Mouse (Mus musculus) CH12.LX (cell line): Measurements from ENCODE around the gene Hopx. TPM values are rescaled to one million over a fixed set of nuclear protein-coding genes. Genes with fewer than 3 reads are reported as not detected.

Experiments used
- DNase-seq: peaks from one replicate; pipeline ENCODE4 v3.0.0-alpha.2; 2013; ENCODE audit errors: extremely low read depth
- H3K27ac ChIP-seq: 2 replicates; pipeline ENCODE4 v1.5.1; 2012; ENCODE audit warnings: low read depth, mild to moderate bottlenecking, control low read depth, moderate library complexity; ENCODE audit not compliant: insufficient read depth
- H3K27me3 ChIP-seq: replicated peaks from 2 replicates; pipeline ENCODE3; 2012; ENCODE audit warnings: inconsistent platforms
- H3K36me3 ChIP-seq, 2 experiments: replicated peaks in 1 of 2; 2 replicates each; pipeline versions ENCODE3 to v1.6.1; 2012; ENCODE audit warnings: inconsistent platforms in 1 of 2, low read length in 1 of 2, mild to moderate bottlenecking in 1 of 2, mixed read lengths in 1 of 2, moderate library complexity in 1 of 2; ENCODE audit not compliant: control insufficient read depth in 1 of 2, insufficient read depth in 1 of 2
- H3K4me1 ChIP-seq, 2 experiments: 2 replicates each; pipeline ENCODE4 v1.6.1; 2012; ENCODE audit warnings: inconsistent platforms in 1 of 2, moderate library complexity in 1 of 2; ENCODE audit not compliant: insufficient read depth in 2 of 2, control insufficient read depth in 1 of 2
- H3K4me2 ChIP-seq: 2 replicates; pipeline ENCODE4 v1.6.1; 2012; ENCODE audit warnings: low read depth, mild to moderate bottlenecking, control low read depth; ENCODE audit not compliant: poor library complexity, insufficient read depth, severe bottlenecking
- H3K4me3 ChIP-seq, 3 experiments: fragments of 150-350 bp in 1 of 3; sonication (generic) in 1 of 3; replicated peaks in 1 of 3; 2 replicates each; pipeline versions ENCODE3 to v1.5.1; 2011 to 2012; ENCODE audit warnings: low read depth in 2 of 3, low read length in 2 of 3, mild to moderate bottlenecking in 2 of 3, moderate library complexity in 2 of 3, control low read depth in 1 of 3, improper control_type of control experiment in 1 of 3, inconsistent platforms in 1 of 3, mixed read lengths in 1 of 3; ENCODE audit not compliant: poor library complexity in 1 of 3
- H3K79me2 ChIP-seq: replicated peaks from 2 replicates; pipeline ENCODE4 v1.6.1; 2012; ENCODE audit warnings: mild to moderate bottlenecking, moderate library complexity; ENCODE audit not compliant: control insufficient read depth, poor library complexity, insufficient read depth, severe bottlenecking; ENCODE audit errors: extremely low read depth
- H3K9ac ChIP-seq: 2 replicates; pipeline ENCODE4 v1.6.1; 2012; ENCODE audit warnings: low read depth, mild to moderate bottlenecking, control low read depth, moderate library complexity; ENCODE audit not compliant: insufficient read depth
- H3K9me3 ChIP-seq: replicated peaks from 2 replicates; pipeline ENCODE3; 2012; ENCODE audit warnings: low read length, inconsistent platforms, mixed read lengths
- BHLHE40 ChIP-seq: IDR thresholded peaks from 2 replicates; pipeline ENCODE4 v1.6.1; 2011; ENCODE audit warnings: mild to moderate bottlenecking, low read depth, low read length, improper control_type of control experiment
- CHD1 ChIP-seq: IDR thresholded peaks from 2 replicates; pipeline ENCODE4 v1.6.1; 2012; ENCODE audit warnings: low read depth, low read length, improper control_type of control experiment, inconsistent platforms
- CHD2 ChIP-seq: IDR thresholded peaks from 2 replicates; pipeline ENCODE4 v1.6.1; 2011; ENCODE audit warnings: low read length, improper control_type of control experiment
- CTCF ChIP-seq, 2 experiments: IDR thresholded peaks in 1 of 2; conservative IDR thresholded peaks in 1 of 2; 2 replicates each; pipeline ENCODE4 v1.5.1; 2011 to 2012; ENCODE audit warnings: low read depth in 2 of 2, low read length in 2 of 2, improper control_type of control experiment in 1 of 2, inconsistent platforms in 1 of 2, mild to moderate bottlenecking in 1 of 2, moderate library complexity in 1 of 2
- ELF1 ChIP-seq: IDR thresholded peaks from 2 replicates; pipeline ENCODE4 v1.6.1; 2014; ENCODE audit warnings: low read depth, mild to moderate bottlenecking, inconsistent platforms, low read length, improper control_type of control experiment
- HCFC1 ChIP-seq: IDR thresholded peaks from 2 replicates; pipeline ENCODE4 v1.6.1; 2012; ENCODE audit warnings: low read depth, mild to moderate bottlenecking, inconsistent platforms, low read length, improper control_type of control experiment
- JUN ChIP-seq: IDR thresholded peaks from 2 replicates; pipeline ENCODE4 v1.6.1; 2011; ENCODE audit warnings: low read depth, mild to moderate bottlenecking, low read length, improper control_type of control experiment, moderate library complexity; ENCODE audit not compliant: insufficient read depth
- JUND ChIP-seq: conservative IDR thresholded peaks from 2 replicates; pipeline ENCODE4 v1.6.1; 2011; ENCODE audit warnings: low read depth, low read length, improper control_type of control experiment
- MAZ ChIP-seq: IDR thresholded peaks from 2 replicates; pipeline ENCODE4 v1.6.1; 2012; ENCODE audit warnings: low read depth, mild to moderate bottlenecking, inconsistent platforms, low read length, improper control_type of control experiment, moderate library complexity
- MYC ChIP-seq: IDR thresholded peaks from 2 replicates; pipeline ENCODE4 v1.6.1; 2011; ENCODE audit warnings: low read depth, mild to moderate bottlenecking, improper control_type of control experiment, low read length
- NELFE ChIP-seq: IDR thresholded peaks from 2 replicates; pipeline ENCODE4 v1.6.1; 2011; ENCODE audit warnings: low read depth, low read length, improper control_type of control experiment
- PAX5 ChIP-seq: IDR thresholded peaks from 2 replicates; pipeline ENCODE4 v1.6.1; 2012; ENCODE audit warnings: low read length, inconsistent platforms, mixed read lengths
- RCOR1 ChIP-seq: conservative IDR thresholded peaks from 2 replicates; pipeline ENCODE4 v1.6.1; 2012; ENCODE audit warnings: low read depth, mild to moderate bottlenecking, inconsistent platforms, low read length, improper control_type of control experiment
- SIN3A ChIP-seq: IDR thresholded peaks from 2 replicates; pipeline ENCODE4 v1.6.1; 2012; ENCODE audit warnings: low read length, improper control_type of control experiment, inconsistent platforms
- SMC3 ChIP-seq: IDR thresholded peaks from 2 replicates; pipeline ENCODE4 v1.6.1; 2011; ENCODE audit warnings: low read depth, low read length, improper control_type of control experiment
- USF2 ChIP-seq: conservative IDR thresholded peaks from 2 replicates; pipeline ENCODE4 v1.6.1; 2011; ENCODE audit warnings: low read depth, low read length, improper control_type of control experiment
- ZKSCAN1 ChIP-seq: IDR thresholded peaks from 2 replicates; pipeline ENCODE4 v1.6.1; 2012; ENCODE audit warnings: low read depth, inconsistent platforms, low read length, improper control_type of control experiment, borderline replicate concordance
- ZMIZ1 ChIP-seq: IDR thresholded peaks from 2 replicates; pipeline ENCODE4 v1.6.1; 2012; ENCODE audit warnings: low read depth, mild to moderate bottlenecking, inconsistent platforms, low read length, improper control_type of control experiment
- dilution Hi-C: fragments of 300-500 bp; cut with MboI; formaldehyde crosslinking; loops from 2 replicates; pipeline ENCODE4 v1.14.3; 2020; ENCODE audit warnings: low sequenced_read_pairs; ENCODE audit not compliant: extremely low pct_unique_long_range_greater_than_20kb, extremely low pct_ligation_motif_present
- in situ Hi-C: fragments of 300-500 bp; cut with MboI; formaldehyde crosslinking; loops from 3 replicates; pipeline ENCODE4 v1.14.3; 2019; ENCODE audit warnings: low sequenced_read_pairs, low pct_ligation_motif_present, low pct_unique_long_range_greater_than_20kb, mixed read lengths
- polyA plus RNA-seq: library from polyadenylated mRNA; unstranded; fragments of >175 nt; gene quantifications from 2 replicates; pipeline ENCODE4 v1.2.1, GENCODE M21; 2012; ENCODE audit warnings: low read depth; ENCODE audit not compliant: insufficient read length
- total RNA-seq, 2 experiments: library from RNA; depleted of rRNA; stranded (reverse); fragments of 300-350 nt in 1 of 2; fragments of >200 nt in 1 of 2; gene quantifications; 2 replicates each; pipeline ENCODE4 v1.2.3; 2012 to 2014

Gene Hopx
- total and polyA plus RNA-seq, 3 experiments: 15.1 to 26.4 (median 20.0) TPM

DNA sequence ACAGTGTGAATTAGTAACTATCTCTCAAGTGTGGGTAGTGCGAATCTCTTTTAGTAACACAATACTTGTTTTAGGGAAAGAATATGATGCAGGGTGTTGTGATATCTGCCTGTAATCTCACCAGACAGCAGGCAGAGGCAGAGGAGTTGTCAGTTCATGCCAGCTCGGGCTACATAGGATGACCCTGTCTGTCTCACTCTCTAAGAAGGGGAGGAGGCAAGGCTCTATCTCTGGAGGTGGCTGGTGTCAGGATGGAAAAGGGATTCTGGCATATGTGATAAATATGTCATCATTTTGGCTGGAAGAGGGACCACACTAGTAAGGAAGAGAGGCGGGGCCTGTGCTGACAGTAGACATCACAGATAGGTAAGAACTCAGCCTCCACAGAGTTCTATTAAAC, 23.0 kb downstream of the Hopx start:
- DNase-seq: no peak
- Histone ChIP-seq H3K4me2 (no peak overlapping the region), H3K79me2 (no peaks in the 10 kb centered on the region)

DNA sequence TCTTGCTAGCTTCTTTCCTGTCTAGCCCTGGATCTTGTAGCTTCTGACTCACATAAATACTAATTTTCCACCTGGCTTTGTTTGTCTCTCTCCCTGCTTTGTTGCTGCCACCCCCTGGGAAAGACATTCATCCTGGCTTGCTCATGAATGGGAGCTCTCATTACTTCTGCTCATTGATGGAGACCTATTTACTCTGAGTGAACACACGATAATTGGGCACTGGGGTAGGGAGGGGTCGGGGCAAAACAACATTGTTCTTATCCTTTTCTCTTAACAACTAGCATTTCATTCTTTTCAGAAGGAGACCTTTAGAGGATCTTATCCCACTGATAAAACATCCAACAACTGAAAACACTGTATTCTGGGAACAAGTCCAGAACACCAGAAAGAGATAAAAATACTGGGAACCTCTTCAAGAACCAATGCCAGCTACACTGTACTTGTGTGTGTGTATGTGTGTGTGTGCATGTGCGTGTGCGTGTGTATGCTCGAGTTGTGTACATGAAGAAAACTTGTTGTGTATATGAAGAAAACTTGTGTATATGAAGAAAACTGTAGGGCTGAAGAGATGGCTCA, 24.3 kb downstream of the Hopx start:
- DNase-seq: no peak
- Histone ChIP-seq H3K9me3 (peaks cover 3% of the 10 kb centered on the region), H3K79me2 (no peaks in the 10 kb centered on the region), H3K4me2 (no peak overlapping the region), H3K4me3 (no peak overlapping the region), H3K9ac (no peak overlapping the region), H3K4me1 (peaks cover 2 to 28% of the 10 kb centered on the region in 2 experiments; a peak in 3 of 4 replicates), H3K36me3 (peaks cover 3 to 31% of the 10 kb centered on the region in 2 experiments)
- dilution Hi-C loops (no loop called here), in situ Hi-C loops (no loop called here)
- no peak for TF ChIP-seq JUND
- no peak for TF ChIP-seq BHLHE40
- TF ChIP-seq MYC: no peak
- no peak for TF ChIP-seq HCFC1
- no peak for TF ChIP-seq SIN3A
- TF ChIP-seq ZMIZ1: no peak
- TF ChIP-seq CHD2: no peak
- no peak for TF ChIP-seq RCOR1
- TF ChIP-seq ZKSCAN1: no peak
- TF ChIP-seq, all 38 proteins: peak for 0
- no peak overlapping the region for H3K27ac ChIP-seq
- no peaks in the 10 kb centered on the region for H3K27me3 ChIP-seq

More for the DNA sequence above, 23.0 kb downstream of the Hopx start:
- Histone ChIP-seq H3K4me1 (peaks cover 2 to 31% of the 10 kb centered on the region in 2 experiments; a peak in 3 of 4 replicates), H3K27me3 (no peaks in the 10 kb centered on the region), H3K9ac (no peak overlapping the region), H3K27ac (no peak overlapping the region), H3K9me3 (peaks cover 3% of the 10 kb centered on the region), H3K4me3 (no peak overlapping the region), H3K36me3 (peaks cover 3 to 23% of the 10 kb centered on the region in 2 experiments)
- in situ Hi-C loops: no loop called here
- dilution Hi-C loops: no loop called here
- no peak for TF ChIP-seq BHLHE40
- TF ChIP-seq SMC3: no peak
- no peak for TF ChIP-seq SIN3A
- no peak for TF ChIP-seq CHD1
- no peak for TF ChIP-seq PAX5
- no peak for TF ChIP-seq ELF1
- TF ChIP-seq ZKSCAN1: no peak
- no peak for TF ChIP-seq MAZ
- TF ChIP-seq NELFE: no peak
- TF ChIP-seq JUN: no peak
- TF ChIP-seq USF2: no peak
- TF ChIP-seq JUND: no peak
- no peak for TF ChIP-seq RCOR1
- no peak for TF ChIP-seq CHD2
- no peak for TF ChIP-seq CTCF (conservative IDR thresholded peaks at IDR 0.05 in 1 of 2, IDR thresholded peaks at IDR 0.05 in 1 of 2; ENCODE audit: low read depth in 2 of 2, low read length in 2 of 2)
